Mouse (Mus musculus) forebrain, postnatal 0 days (tissue): ENCODE data around the gene Rap1b. TPM values are rescaled to one million over a fixed set of nuclear protein-coding genes. Genes with fewer than 3 reads are reported as not detected.
"Not testable (repeated sequence)": the region's sequence is repeated elsewhere in the genome, so short reads cannot be mapped to it uniquely, and the experiment has no call there.

Source experiments
- ATAC-seq: fragments of 200-750 bp; cut with Nextera tagmentation; 2 replicates; pipeline ENCODE4 v1.8.0; 2017; ENCODE audit warnings: mild to moderate bottlenecking, moderate library complexity
- DNase-seq: peaks from one replicate; pipeline ENCODE4 v3.0.0-alpha.2; 2015
- H3K27ac ChIP-seq: fragments of 300-500 bp; sonication (generic); 2 replicates; pipeline ENCODE4 v1.5.1; 2014; ENCODE audit warnings: low read depth, mild to moderate bottlenecking, antibody characterized with exemption, low read length, moderate library complexity, mixed read lengths
- H3K27me3 ChIP-seq: fragments of 300-500 bp; sonication (generic); 2 replicates; pipeline ENCODE4 v1.6.1; 2014; ENCODE audit warnings: mild to moderate bottlenecking, low read length, mixed read lengths; ENCODE audit not compliant: insufficient read depth
- H3K36me3 ChIP-seq: fragments of 300-500 bp; sonication (generic); 2 replicates; pipeline ENCODE4 v1.6.1; 2014; ENCODE audit warnings: mild to moderate bottlenecking, moderate library complexity; ENCODE audit not compliant: insufficient read depth
- H3K4me1 ChIP-seq: fragments of 300-500 bp; sonication (generic); 2 replicates; pipeline ENCODE4 v1.6.1; 2014; ENCODE audit warnings: antibody characterized with exemption; ENCODE audit not compliant: insufficient read depth
- H3K4me2 ChIP-seq: fragments of 300-500 bp; sonication (generic); 2 replicates; pipeline ENCODE4 v1.6.1; 2014; ENCODE audit warnings: low read depth, mild to moderate bottlenecking, moderate library complexity
- H3K4me3 ChIP-seq: fragments of 300-500 bp; sonication (generic); 2 replicates; pipeline ENCODE4 v1.5.1; 2014; ENCODE audit warnings: low read depth, low read length, mixed read lengths
- H3K9ac ChIP-seq: fragments of 300-500 bp; sonication (generic); 2 replicates; pipeline ENCODE4 v1.6.1; 2014; ENCODE audit warnings: mild to moderate bottlenecking
- H3K9me3 ChIP-seq: fragments of 300-500 bp; sonication (generic); 2 replicates; pipeline ENCODE4 v1.6.1; 2016; ENCODE audit warnings: low read length
- CTCF ChIP-seq: sonication (generic); IDR thresholded peaks from 2 replicates; pipeline ENCODE4 v1.5.1; 2016; ENCODE audit warnings: antibody characterized with exemption, control low read depth, low read depth
- WGBS: fragments of 180-500 bp; shearing (Covaris S2); extraction: QIAGEN DNeasy Blood & Tissue Kit; methylation state at CpG from one replicate; pipeline ENCODE4 v1.1.7; 2014; 5-methylcytosine and 5-hydroxymethylcytosine counted together
- polyA plus RNA-seq: library from polyadenylated mRNA; unstranded; fragments of >200 nt; fragmentation: Nextera tagmentation; extraction: Ambion mirVana; gene quantifications from 2 replicates; pipeline ENCODE4 v1.2.1, GENCODE M21; 2015
- total RNA-seq: library from RNA; depleted of rRNA; stranded (reverse); fragments of >200 nt; gene quantifications from 2 replicates; pipeline ENCODE4 v1.2.3, GENCODE M21; 2014; rRNA removed

The Rap1b gene
- 65.2 and 66.3 TPM in 2 replicates for total RNA-seq
- polyA plus RNA-seq, result 126 and 148 TPM in 2 replicates

- no peak for TF ChIP-seq CTCF
- peak; percentile 98 for ATAC-seq
- H3K27me3 ChIP-seq, result no peaks in the 10 kb centered on the region
Observed at GRCm38 (mm10) chr10:117845597-117846259, at the start of gene Rap1b. Gene Rap1b, minus strand, starts transcription at chr10:117846035.

GRCm38 (mm10) chr10:117895186-117895585 is 49.4 kb upstream of the Rap1b start:
- ATAC-seq (no peak), DNase-seq (no peak)
- 82% methylated on average over 4 of the region's 4 CpGs for WGBS
- no peak overlapping the region for H3K27ac ChIP-seq
- H3K4me3 ChIP-seq, result no peak overlapping the region
- no peaks in the 10 kb centered on the region for H3K27me3 ChIP-seq
- no peak overlapping the region for H3K9ac ChIP-seq
- no peak for TF ChIP-seq CTCF
- H3K9me3 ChIP-seq, result no peaks in the 10 kb centered on the region
- H3K4me1 ChIP-seq, result no peaks in the 10 kb centered on the region
- no peak overlapping the region for H3K4me2 ChIP-seq
- H3K36me3 ChIP-seq, result no peaks in the 10 kb centered on the region

More at GRCm38 (mm10) chr10:117845597-117846259, at the start of gene Rap1b:
- Histone ChIP-seq H3K4me2 (peak within 1 kb of the TSS; percentile 51), H3K9ac (peak within 1 kb of the TSS; percentile 87), H3K36me3 (no peaks in the 10 kb centered on the region), H3K9me3 (no peaks in the 10 kb centered on the region), H3K4me3 (peak within 1 kb of the TSS; percentile 96), H3K27ac (peak within 1 kb of the TSS; percentile 98), H3K4me1 (peaks cover 10% of the 10 kb centered on the region)
- 2% methylated on average over 68 of the region's 112 CpGs for WGBS
- peak; percentile 98 for DNase-seq

- no peak for ATAC-seq
Observed at GRCm38 (mm10) chr10:117894114-117895035, 48.5 kb upstream of the Rap1b start.

GRCm38 (mm10) chr10:117893128-117893527 is 47.3 kb upstream of the Rap1b start:
- 55% methylated on average over 12 of the region's 13 CpGs for WGBS
- not testable (repeated sequence) for H3K4me1 ChIP-seq, H3K9me3 ChIP-seq, H3K27ac ChIP-seq, H3K36me3 ChIP-seq, H3K9ac ChIP-seq, H3K4me2 ChIP-seq, H3K27me3 ChIP-seq, DNase-seq, ATAC-seq, H3K4me3 ChIP-seq

More at GRCm38 (mm10) chr10:117894114-117895035, 48.5 kb upstream of the Rap1b start:
- TF ChIP-seq CTCF, result no peak
- no peak overlapping the region for H3K4me2 ChIP-seq
- no peak overlapping the region for H3K27ac ChIP-seq
- no peak overlapping the region for H3K4me3 ChIP-seq
- H3K4me1 ChIP-seq, result no peaks in the 10 kb centered on the region
- no peaks in the 10 kb centered on the region for H3K27me3 ChIP-seq
- WGBS, result 91% methylated on average over 17 of the region's 17 CpGs
- H3K9me3 ChIP-seq, result no peaks in the 10 kb centered on the region
- no peak for DNase-seq
- H3K36me3 ChIP-seq, result no peaks in the 10 kb centered on the region
- no peak overlapping the region for H3K9ac ChIP-seq

- H3K4me3 ChIP-seq, result no peak overlapping the region
- H3K36me3 ChIP-seq, result no peaks in the 10 kb centered on the region
- no peak overlapping the region for H3K4me2 ChIP-seq
- H3K4me1 ChIP-seq, result no peaks in the 10 kb centered on the region
- no peak for ATAC-seq
- no peaks in the 10 kb centered on the region for H3K27me3 ChIP-seq
- no peak overlapping the region for H3K9ac ChIP-seq
- TF ChIP-seq CTCF, result no peak
- H3K27ac ChIP-seq, result no peak overlapping the region
- 87% methylated on average over 10 of the region's 10 CpGs for WGBS
- DNase-seq, result no peak
- H3K9me3 ChIP-seq, result no peaks in the 10 kb centered on the region
Observed at GRCm38 (mm10) chr10:117891327-117891726, 45.5 kb upstream of the Rap1b start.

GRCm38 (mm10) chr10:117888822-117889221 is 43.0 kb upstream of the Rap1b start:
- no peak for DNase-seq
- ATAC-seq, result no peak
- H3K4me1 ChIP-seq, result no peaks in the 10 kb centered on the region
- H3K4me3 ChIP-seq, result no peak overlapping the region
- WGBS, result 66% methylated on average over 15 of the region's 15 CpGs
- H3K36me3 ChIP-seq, result no peaks in the 10 kb centered on the region
- H3K4me2 ChIP-seq, result no peak overlapping the region
- no peak overlapping the region for H3K27ac ChIP-seq
- TF ChIP-seq CTCF, result no peak
- no peaks in the 10 kb centered on the region for H3K27me3 ChIP-seq
- no peaks in the 10 kb centered on the region for H3K9me3 ChIP-seq
- no peak overlapping the region for H3K9ac ChIP-seq

GRCm38 (mm10) chr10:117885358-117885757 is 39.5 kb upstream of the Rap1b start:
- H3K4me2 ChIP-seq, result no peak overlapping the region
- no peaks in the 10 kb centered on the region for H3K9me3 ChIP-seq
- no peaks in the 10 kb centered on the region for H3K27me3 ChIP-seq
- H3K4me1 ChIP-seq, result no peaks in the 10 kb centered on the region
- 70% methylated on average over 4 of the region's 4 CpGs for WGBS
- no peaks in the 10 kb centered on the region for H3K36me3 ChIP-seq
- H3K4me3 ChIP-seq, result no peak overlapping the region
- TF ChIP-seq CTCF, result no peak
- no peak for ATAC-seq
- no peak for DNase-seq
- no peak overlapping the region for H3K9ac ChIP-seq
- no peak overlapping the region for H3K27ac ChIP-seq
